Mouse (Mus musculus): ENCODE measurements around the gene Ano6.

DNA sequence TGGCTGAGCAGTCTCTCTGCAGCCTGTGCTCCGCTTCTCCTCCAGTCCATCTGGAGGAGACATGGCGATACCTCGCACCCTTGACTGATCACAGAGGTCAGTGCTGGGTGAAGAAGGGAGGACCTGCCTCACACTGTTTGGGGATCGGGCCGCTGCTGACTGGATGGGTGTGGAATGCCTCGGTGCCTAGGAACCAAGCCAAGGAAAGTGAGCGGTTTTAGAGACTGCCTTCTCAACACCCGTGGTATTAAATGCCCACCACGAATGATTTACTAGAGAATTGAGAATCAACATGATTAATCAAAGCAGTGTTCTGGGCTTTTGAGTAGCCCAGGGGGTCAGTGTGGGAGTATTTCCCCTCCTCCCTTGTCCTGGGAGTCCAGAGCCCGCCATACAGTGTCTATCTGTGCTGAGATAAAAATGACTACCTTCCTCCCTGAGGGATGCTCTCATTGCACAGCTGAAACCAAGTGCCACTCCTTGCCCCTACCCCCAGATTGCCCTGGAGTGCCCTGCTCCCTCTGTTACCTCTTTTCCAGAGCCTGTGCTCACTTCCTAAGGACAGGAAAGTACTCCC is 183.5 kb downstream of the Ano6 start:
- TF ChIP-seq CTCF (IDR thresholded peaks at IDR 0.05; ENCODE audit: extremely low read depth, insufficient read length, insufficient replicate concordance, low read depth, low read length) (no peak), POLR2A (IDR thresholded peaks at IDR 0.05; ENCODE audit: low read depth, low read length) (no peak)

Measured in small intestine, adult 2 months (tissue).